Mouse (Mus musculus) lung, embryonic 14.5 days (tissue): ENCODE data around the gene Pla2g5. TPM values are rescaled to one million over a fixed set of nuclear protein-coding genes. Genes with fewer than 3 reads are reported as not detected.
"Not testable (repeated sequence)": the region's sequence is repeated elsewhere in the genome, so short reads cannot be mapped to it uniquely, and the experiment has no call there.

Source experiments
- ATAC-seq: fragments of 200-750 bp; cut with Nextera tagmentation; 2 replicates; pipeline ENCODE4 v1.8.0; 2017; ENCODE audit warnings: mild to moderate bottlenecking, moderate TSS enrichment, moderate library complexity; ENCODE audit not compliant: insufficient read depth
- DNase-seq: peaks from one replicate; pipeline ENCODE4 v3.0.0-alpha.2; 2015
- H3K27ac ChIP-seq: fragments of 300-500 bp; sonication (generic); 2 replicates; pipeline ENCODE4 v1.5.1; 2014; ENCODE audit warnings: low read depth, mild to moderate bottlenecking, moderate library complexity
- H3K27me3 ChIP-seq: fragments of 300-500 bp; sonication (generic); 2 replicates; pipeline ENCODE4 v1.6.1; 2014; ENCODE audit warnings: low read length, control low read depth; ENCODE audit not compliant: insufficient read depth
- H3K36me3 ChIP-seq: fragments of 300-500 bp; sonication (generic); 2 replicates; pipeline ENCODE4 v1.6.1; 2014; ENCODE audit warnings: control low read depth; ENCODE audit not compliant: insufficient read depth
- H3K4me1 ChIP-seq: fragments of 300-500 bp; sonication (generic); 2 replicates; pipeline ENCODE4 v1.6.1; 2014; ENCODE audit warnings: antibody characterized with exemption, control low read depth; ENCODE audit not compliant: insufficient read depth
- H3K4me2 ChIP-seq: fragments of 300-500 bp; sonication (generic); 2 replicates; pipeline ENCODE4 v1.6.1; 2014; ENCODE audit warnings: mild to moderate bottlenecking
- H3K4me3 ChIP-seq: fragments of 300-500 bp; sonication (generic); 2 replicates; pipeline ENCODE4 v1.5.1; 2014; ENCODE audit warnings: low read depth, low read length
- H3K9ac ChIP-seq: fragments of 300-500 bp; sonication (generic); 2 replicates; pipeline ENCODE4 v1.6.1; 2014
- H3K9me3 ChIP-seq: fragments of 300-500 bp; sonication (generic); 2 replicates; pipeline ENCODE4 v1.6.1; 2016; ENCODE audit warnings: low read depth, low read length, control low read depth
- CTCF ChIP-seq: IDR thresholded peaks from 2 replicates; pipeline ENCODE4 v1.5.1; 2016; ENCODE audit warnings: antibody characterized with exemption, low read depth
- WGBS: fragments of 180-500 bp; shearing (Covaris S2); extraction: QIAGEN DNeasy Blood & Tissue Kit; methylation state at CpG from one replicate; pipeline ENCODE4 v1.1.7; 2014; 5-methylcytosine and 5-hydroxymethylcytosine counted together
- polyA plus RNA-seq: library from polyadenylated mRNA; unstranded; fragments of >200 nt; fragmentation: Nextera tagmentation; extraction: Ambion mirVana; gene quantifications from 2 replicates; pipeline ENCODE4 v1.2.1, GENCODE M21; 2014

Gene Pla2g5
- polyA plus RNA-seq, 1 experiment from 2014 or later = 0.61 TPM

- ATAC-seq (no peak), DNase-seq (peak; percentile 23)
- Histone ChIP-seq H3K27ac (no peak overlapping the region), H3K9ac (no peak overlapping the region), H3K27me3 (no peaks in the 10 kb centered on the region), H3K4me1 (peaks cover 10% of the 10 kb centered on the region; the same call in 1 of the 2 replicates), H3K4me3 (no peak overlapping the region), H3K9me3 (peaks cover 3% of the 10 kb centered on the region; the same call in 1 of the 2 replicates), H3K36me3 (no peaks in the 10 kb centered on the region), H3K4me2 (no peak overlapping the region)
- WGBS = 38% methylated on average over 11 of the region's 11 CpGs
- TF ChIP-seq CTCF = no peak
These were observed 36.1 kb downstream of the Pla2g5 start for GRCm38 (mm10) chr4:138827147-138827546.

- Histone ChIP-seq H3K9me3 (peaks cover 3% of the 10 kb centered on the region; the same call in 1 of the 2 replicates), H3K9ac (no peak overlapping the region), H3K27me3 (no peaks in the 10 kb centered on the region), H3K4me3 (no peak overlapping the region), H3K27ac (no peak overlapping the region), H3K36me3 (no peaks in the 10 kb centered on the region), H3K4me1 (peaks cover 10% of the 10 kb centered on the region; the same call in 1 of the 2 replicates), H3K4me2 (peak overlapping the region; percentile 36)
- 4% methylated on average over 18 of the region's 18 CpGs for WGBS
- ATAC-seq (peak; percentile 85; the same call in 1 of the 2 replicates), DNase-seq (peak; percentile 77)
- TF ChIP-seq CTCF = no peak
These were observed 37.3 kb downstream of the Pla2g5 start for GRCm38 (mm10) chr4:138825751-138826567.

- H3K4me3 ChIP-seq = no peak overlapping the region
- TF ChIP-seq CTCF = peak; percentile 46
- no peak overlapping the region for H3K27ac ChIP-seq
- peak; percentile 41 for DNase-seq
- H3K9me3 ChIP-seq = peaks cover 3% of the 10 kb centered on the region; the same call in 1 of the 2 replicates
- H3K4me2 ChIP-seq = no peak overlapping the region
- no peak overlapping the region for H3K9ac ChIP-seq
- H3K36me3 ChIP-seq = no peaks in the 10 kb centered on the region
- no peaks in the 10 kb centered on the region for H3K27me3 ChIP-seq
- 74% methylated on average over 2 of the region's 2 CpGs for WGBS
- no peak for ATAC-seq
- peaks cover 10% of the 10 kb centered on the region; the same call in 1 of the 2 replicates for H3K4me1 ChIP-seq
These were observed 38.6 kb downstream of the Pla2g5 start for GRCm38 (mm10) chr4:138824660-138825059.

DNA sequence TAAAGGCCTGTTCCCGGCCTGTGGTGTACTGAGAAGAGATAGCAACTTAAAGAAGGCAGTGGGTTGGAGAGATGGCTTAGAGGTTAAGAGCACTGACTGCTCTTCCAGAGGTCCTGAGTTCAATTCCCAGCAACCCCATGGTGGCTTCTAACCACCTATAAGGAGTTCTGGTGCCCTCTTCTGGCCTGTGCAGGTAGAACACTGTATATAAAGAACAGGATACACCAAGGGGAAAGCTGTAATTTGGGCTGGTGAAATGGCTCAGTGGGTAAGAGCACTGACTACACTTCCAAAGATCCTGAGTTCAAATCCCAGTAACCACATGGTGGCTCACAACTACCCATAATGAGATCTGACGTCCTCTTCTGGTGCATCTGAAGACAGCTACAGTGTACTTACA lies 39.1 kb downstream of the Pla2g5 start:
- not testable (repeated sequence) for H3K9ac ChIP-seq, H3K36me3 ChIP-seq, H3K4me3 ChIP-seq, H3K9me3 ChIP-seq, H3K4me2 ChIP-seq, ATAC-seq, DNase-seq, H3K27me3 ChIP-seq, H3K27ac ChIP-seq
- 78% methylated on average over 2 of the region's 2 CpGs for WGBS
- H3K4me1 ChIP-seq = peaks cover 10% of the 10 kb centered on the region; the same call in 1 of the 2 replicates

DNA sequence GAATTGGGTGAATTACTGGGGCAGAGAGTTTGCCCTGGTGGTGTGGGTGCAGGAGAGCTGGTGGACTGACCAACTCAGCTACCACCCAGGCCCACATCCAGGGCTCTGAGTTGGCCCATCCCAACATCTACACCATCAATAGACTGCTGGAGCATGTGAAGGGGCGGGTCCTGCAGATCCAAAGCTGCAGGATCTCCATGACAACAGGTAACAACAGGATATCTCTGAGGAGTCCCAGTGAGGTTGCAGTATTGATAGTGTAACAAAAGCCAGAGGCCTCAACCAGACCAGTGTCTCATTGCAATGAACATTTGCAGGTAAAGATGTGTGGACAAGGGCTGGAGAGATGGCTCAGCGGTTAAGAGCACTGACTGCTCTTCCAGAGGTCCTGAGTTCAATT lies 42.2 kb downstream of the Pla2g5 start:
- Histone ChIP-seq H3K27ac (no peak overlapping the region), H3K4me1 (peaks cover 3% of the 10 kb centered on the region; the same call in 1 of the 2 replicates), H3K4me3 (no peak overlapping the region), H3K9me3 (peaks cover 3% of the 10 kb centered on the region; the same call in 1 of the 2 replicates), H3K36me3 (no peaks in the 10 kb centered on the region), H3K27me3 (no peaks in the 10 kb centered on the region), H3K4me2 (no peak overlapping the region), H3K9ac (no peak overlapping the region)
- no peak for TF ChIP-seq CTCF
- 86% methylated on average over 2 of the region's 2 CpGs for WGBS
- no peak for ATAC-seq
- no peak for DNase-seq

- ATAC-seq (peak; percentile 21; the same call in 1 of the 2 replicates), DNase-seq (peak; percentile 23)
- no peak for TF ChIP-seq CTCF
- H3K4me1 ChIP-seq = no peaks in the 10 kb centered on the region
- peaks cover 3% of the 10 kb centered on the region; the same call in 1 of the 2 replicates for H3K9me3 ChIP-seq
- H3K27me3 ChIP-seq = no peaks in the 10 kb centered on the region
- 26% methylated on average over 8 of the region's 8 CpGs for WGBS
- no peak overlapping the region for H3K27ac ChIP-seq
- H3K4me2 ChIP-seq = no peak overlapping the region
- no peak overlapping the region for H3K9ac ChIP-seq
- no peak overlapping the region for H3K4me3 ChIP-seq
- H3K36me3 ChIP-seq = no peaks in the 10 kb centered on the region
These were observed 44.2 kb downstream of the Pla2g5 start for GRCm38 (mm10) chr4:138819101-138819500.

- Histone ChIP-seq H3K36me3 (no peaks in the 10 kb centered on the region), H3K27ac (no peak overlapping the region), H3K9me3 (no peaks in the 10 kb centered on the region; the same call in 1 of the 2 replicates), H3K4me1 (no peaks in the 10 kb centered on the region), H3K4me3 (no peak overlapping the region), H3K27me3 (no peaks in the 10 kb centered on the region), H3K9ac (no peak overlapping the region), H3K4me2 (no peak overlapping the region)
- no peak for DNase-seq
- WGBS = 69% methylated on average over 6 of the region's 6 CpGs
- ATAC-seq = no peak
- no peak for TF ChIP-seq CTCF
These were observed 45.5 kb downstream of the Pla2g5 start for GRCm38 (mm10) chr4:138817736-138818135.
